In the genomic region with DNA sequence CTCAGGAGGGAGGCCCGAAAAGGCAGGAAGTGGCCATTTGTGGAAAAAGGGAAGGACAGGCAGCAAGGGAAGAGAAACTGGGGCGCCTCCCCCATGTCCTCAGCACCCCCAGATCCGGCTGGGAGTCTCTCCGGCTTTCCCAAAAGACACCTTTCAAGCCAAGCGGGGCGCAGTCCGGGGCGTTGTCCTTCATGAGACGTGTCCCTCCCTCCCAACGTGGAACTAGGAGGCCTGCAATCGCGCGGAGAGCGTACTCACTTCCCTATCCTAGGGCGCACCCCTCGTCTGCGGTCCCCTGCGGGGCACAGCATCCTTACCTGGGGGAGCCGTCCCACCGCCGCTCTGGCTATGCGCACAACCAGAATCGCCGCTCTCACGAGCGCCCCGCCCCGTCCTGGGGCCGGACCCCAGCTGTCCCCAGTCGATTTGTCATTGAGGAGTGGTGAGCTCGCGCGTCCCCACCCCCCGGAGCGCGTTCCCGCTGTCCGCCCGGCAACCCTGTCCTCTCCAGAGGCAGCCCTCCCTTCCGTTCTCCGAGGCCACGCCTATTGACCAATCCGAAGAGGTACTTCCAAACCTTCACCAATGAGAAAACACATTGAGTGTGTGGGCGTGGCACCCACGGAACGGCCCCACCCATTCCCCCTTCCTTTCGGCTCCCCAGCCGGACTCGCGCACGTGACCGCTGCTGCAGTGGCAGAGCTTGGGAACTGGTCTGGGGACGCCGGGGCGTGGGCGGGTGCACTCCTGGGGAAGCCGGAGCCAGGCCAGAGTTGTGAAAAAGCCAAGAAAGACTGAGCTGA, we compare ENCODE assay signal across 8 mouse cellular contexts. TPM values are rescaled to one million over a fixed set of nuclear protein-coding genes. Genes with fewer than 3 reads are reported as not detected.
DNase-seq lines count a peak whose midpoint lies in the region; ATAC-seq lines count a peak whose summit lies in the region.

Gene Ralb, minus strand, starts transcription at position 535 of the 803 bp plus-strand sequence.

- H3K4me1 ChIP-seq in hindbrain, embryonic 12.5 days = peaks cover 17% of the 10 kb centered on the region

- H3K27me3 ChIP-seq in hindbrain, embryonic 12.5 days = peaks cover 14% of the 10 kb centered on the region

- H3K9me3 ChIP-seq in hindbrain, embryonic 12.5 days (replicated peaks) = no peaks in the 10 kb centered on the region

- 0 out of 2 replicates have a peak within 1 kb of the TSS, but pooled peaks have one; percentile 30 for H3K27ac ChIP-seq in hindbrain, embryonic 12.5 days

- H3K36me3 ChIP-seq in hindbrain, embryonic 12.5 days = peaks cover 3% of the 10 kb centered on the region; the same call in 1 of the 2 replicates

- H3K9ac ChIP-seq in hindbrain, embryonic 12.5 days = peak within 1 kb of the TSS; percentile 82

- under 1% methylated on average over 54 of the region's 57 CpGs for WGBS in hindbrain, embryonic 12.5 days

- H3K4me3 ChIP-seq in hindbrain, embryonic 12.5 days = peak within 1 kb of the TSS; percentile 67

- peak; percentile 98 for ATAC-seq in hindbrain, embryonic 12.5 days (ENCODE audit: low FRiP score)

- peak; percentile 98 for DNase-seq in NIH3T3 (ENCODE audit: low read depth)
- peak; percentile 95 to 97 for DNase-seq in cerebellum, postnatal 10 days
- peak; percentile 95 to 98 for DNase-seq in frontal cortex, postnatal 10 days (ENCODE audit: low spot score in 2 of 2)
- DNase-seq in layer of hippocampus, postnatal 14 days (ENCODE audit: low spot score in 2 of 2) = peak; percentile 89 to 98
- peak; percentile 98 for DNase-seq in lung, postnatal 14 days
- DNase-seq in retina, adult 2 months (ENCODE audit: low read depth, low spot score) = peak; percentile 84
- peak; percentile 94 to 95 for DNase-seq in thymus, postnatal 36 days

- peak within 1 kb of the TSS; percentile 74 for H3K4me2 ChIP-seq in hindbrain, embryonic 12.5 days (replicated peaks)

RNA-seq across cellular contexts. Expression of gene Ralb, which starts in this region (rescaled TPM):
- polyA plus RNA-seq in hindbrain, embryonic 12.5 days (2016; fragmentation: Nextera tagmentation; extraction: Ambion mirVana) = 97.7 and 99.9 TPM in 2 replicates
- total RNA-seq in layer of hippocampus, postnatal 14 days (2021) = 10 to 100 TPM; 27.2 to 29.1 TPM

Comparison
In these comparisons a context has a peak if more than half of its experiments do, and no peak if none do; other contexts are left out.
1. Peak in every context shown above with its lines: DNase-seq, ATAC-seq, H3K4me3 ChIP-seq and H3K27ac ChIP-seq.